Mouse (Mus musculus) gastrocnemius, postnatal 4 days (tissue): ENCODE results near the gene Rad51d. TPM values are rescaled to one million over a fixed set of nuclear protein-coding genes. Genes with fewer than 3 reads are reported as not detected.

Experiments used
- DNase-seq, 2 experiments: peaks; one replicate each; pipeline ENCODE4 v3.0.0; 2021 to 2022; ENCODE audit warnings: low spot score in 2 of 2, mixed read lengths in 2 of 2
- total RNA-seq, 2 experiments: library from RNA; stranded (reverse); gene quantifications; 2 replicates each; pipeline ENCODE4 v1.2.3; 2021

Gene Rad51d
- total RNA-seq, 2 experiments from 2014 or later = 9.6 to 10.4 TPM

GRCm38 (mm10) chr11:82897478-82897877 lies 7.1 kb upstream of the Rad51d start:
- no peak for DNase-seq

GRCm38 (mm10) chr11:82891936-82892335 lies 1.5 kb upstream of the Rad51d start, which contains the start of gene Fndc8:
TSS of gene Fndc8 (plus strand) at chr11:82892124.
- DNase-seq = no peak

GRCm38 (mm10) chr11:82889524-82890341 lies 681 bp downstream of the Rad51d start:
- no peak for DNase-seq

- DNase-seq = no peak
Measured at GRCm38 (mm10) chr11:82888491-82888946, 1.9 kb downstream of the Rad51d start.

- no peak for DNase-seq
Measured at GRCm38 (mm10) chr11:82886559-82886958, 3.9 kb downstream of the Rad51d start.

GRCm38 (mm10) chr11:82883180-82883579 lies 7.2 kb downstream of the Rad51d start:
- DNase-seq = no peak

GRCm38 (mm10) chr11:82877726-82878344 lies 12.6 kb downstream of the Rad51d start:
- DNase-seq = no peak

GRCm38 (mm10) chr11:82875631-82876030 lies 14.8 kb downstream of the Rad51d start:
- DNase-seq = no peak

- no peak for DNase-seq
Measured at GRCm38 (mm10) chr11:82874924-82875323, 15.5 kb downstream of the Rad51d start.

GRCm38 (mm10) chr11:82871031-82871446 lies 19.4 kb downstream of the Rad51d start, which contains the start of gene Rffl:
TSS of gene Rffl (minus strand) at chr11:82871210.
- peak; percentile 95 to 96 for DNase-seq

- DNase-seq = peak; percentile 21 to 34
Measured at GRCm38 (mm10) chr11:82870173-82871030, 20.0 kb downstream of the Rad51d start.

GRCm38 (mm10) chr11:82869506-82870172 lies 20.8 kb downstream of the Rad51d start:
- no peak for DNase-seq

GRCm38 (mm10) chr11:82867956-82868355 lies 22.5 kb downstream of the Rad51d start:
- no peak for DNase-seq

- no peak for DNase-seq
Measured at GRCm38 (mm10) chr11:82866850-82867564, 23.4 kb downstream of the Rad51d start.

GRCm38 (mm10) chr11:82865957-82866356 lies 24.5 kb downstream of the Rad51d start:
- DNase-seq = no peak

- no peak for DNase-seq
Measured at GRCm38 (mm10) chr11:82863488-82863931, 26.9 kb downstream of the Rad51d start.

- no peak for DNase-seq
Measured at GRCm38 (mm10) chr11:82863059-82863458, 27.4 kb downstream of the Rad51d start.

- DNase-seq = no peak
Measured at GRCm38 (mm10) chr11:82862638-82863037, 27.8 kb downstream of the Rad51d start.

GRCm38 (mm10) chr11:82861558-82861957 lies 28.9 kb downstream of the Rad51d start:
- DNase-seq = no peak

- no peak for DNase-seq
Measured at GRCm38 (mm10) chr11:82860759-82861158, 29.7 kb downstream of the Rad51d start.
